Mouse (Mus musculus): Measurements from ENCODE around the gene Psme3. TPM values are rescaled to one million over a fixed set of nuclear protein-coding genes. Genes with fewer than 3 reads are reported as not detected.
"Not testable (repeated sequence)": the region's sequence is repeated elsewhere in the genome, so short reads cannot be mapped to it uniquely, and the experiment has no call there.

Psme3 gene
- polyA plus RNA-seq, 2 experiments: 123 to 135 TPM

DNA sequence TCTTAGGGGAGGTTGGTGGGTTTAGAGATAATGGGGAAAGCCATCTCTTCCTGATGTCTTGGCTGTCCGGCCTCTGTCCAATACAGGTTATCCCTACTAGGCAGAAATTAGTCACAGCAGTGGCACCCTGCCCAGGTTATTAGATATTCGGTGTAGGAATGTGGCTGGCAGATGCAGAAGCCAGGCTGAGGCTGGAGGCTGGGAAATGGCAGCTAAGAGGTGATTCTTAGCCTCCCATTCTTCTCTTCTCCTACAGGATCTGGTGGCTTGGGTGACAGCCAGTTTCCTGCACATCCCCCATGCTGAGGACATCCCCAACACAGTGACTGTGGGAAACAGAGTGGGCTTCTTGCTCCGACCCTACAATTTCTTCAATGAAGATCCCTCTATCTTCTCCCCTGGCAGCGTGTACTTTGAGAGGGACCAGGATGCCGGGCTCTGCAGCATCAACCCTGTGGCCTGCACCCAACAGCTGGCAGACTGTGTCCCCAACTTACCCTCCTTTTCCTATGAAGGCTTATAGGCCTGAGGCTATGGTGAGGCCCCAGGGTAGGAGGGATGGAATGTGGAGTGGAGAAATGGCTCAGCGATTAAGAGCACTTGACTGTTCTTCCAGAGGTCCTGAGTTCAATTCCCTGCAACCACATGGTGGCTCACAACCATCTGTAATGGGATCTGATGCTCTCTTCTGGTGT, 13.1 kb downstream of the Psme3 start:
- Histone ChIP-seq H3K9me3 (ENCODE audit: control insufficient read depth, low read length) (no peaks in the 10 kb centered on the region), H3K36me3 (replicated peaks; ENCODE audit: control insufficient read depth, insufficient read depth, low read depth) (peaks cover 17% of the 10 kb centered on the region), H3K4me1 (replicated peaks; ENCODE audit: control insufficient read depth in 2 of 2, insufficient read depth in 2 of 2, low read length in 1 of 2) (no peaks in the 10 kb centered on the region), H3K27me3 (ENCODE audit: control insufficient read depth, insufficient read depth, low read length) (no peaks in the 10 kb centered on the region), H3K4me2 (ENCODE audit: low read depth) (no peak overlapping the region), H3K9ac (replicated peaks) (no peak overlapping the region), H3K27ac (no peak overlapping the region), H3K4me3 (ENCODE audit: insufficient read depth in 1 of 2, low read depth in 2 of 2, low read length in 2 of 2) (no peak overlapping the region)
- DNase-seq (ENCODE audit: low read depth in 3 of 3, low spot score in 3 of 3) (no peak), ATAC-seq (ENCODE audit: insufficient read depth) (no peak)
- TF ChIP-seq EP300 (IDR thresholded peaks at IDR 0.05; ENCODE audit: low read depth) (no peak), CTCF (IDR thresholded peaks at IDR 0.05; ENCODE audit: low read depth) (no peak)
- 84% methylated on average over 6 of the region's 6 CpGs for WGBS (ENCODE audit: insufficient replicate concordance)

DNA sequence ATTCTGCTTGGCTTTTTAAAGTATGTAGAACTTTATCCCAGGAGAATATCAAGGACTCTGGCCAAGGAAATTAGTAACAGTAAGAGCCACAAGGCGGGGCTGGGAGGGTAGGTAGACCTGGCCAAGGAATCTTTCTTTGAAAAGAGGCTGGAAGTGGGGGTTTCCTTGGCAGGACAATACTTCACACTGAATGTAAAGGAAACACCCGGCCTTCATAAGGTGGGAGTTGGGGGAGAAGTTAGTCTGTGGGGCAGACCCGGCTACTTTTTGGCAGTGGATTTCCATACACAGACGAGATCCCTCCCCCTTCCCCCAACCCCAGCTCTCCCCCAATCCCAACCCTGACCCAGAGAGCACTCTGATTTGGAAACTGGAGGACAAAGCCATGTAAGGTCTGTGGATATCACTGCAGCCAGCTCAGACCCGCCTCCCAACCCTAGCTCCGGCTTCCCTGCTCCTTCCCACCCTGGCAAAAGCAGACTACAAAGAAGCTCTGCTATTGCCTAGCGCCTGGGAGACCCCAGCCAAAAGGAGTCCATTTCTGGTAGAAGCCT, 14.4 kb downstream of the Psme3 start, which contains the start of gene Aoc3:
Gene Aoc3, plus strand, starts transcription at position 235 of the 554 bp plus-strand sequence.
- H3K27me3 ChIP-seq (ENCODE audit: control insufficient read depth, insufficient read depth, low read length): no peaks in the 10 kb centered on the region
- 64% methylated on average over 7 of the region's 7 CpGs for WGBS (ENCODE audit: insufficient replicate concordance)
- no peak within 1 kb of the TSS for H3K27ac ChIP-seq
- no peak within 1 kb of the TSS for H3K9ac ChIP-seq (replicated peaks)
- DNase-seq (ENCODE audit: low read depth in 3 of 3, low spot score in 3 of 3) (no peak), ATAC-seq (ENCODE audit: insufficient read depth) (no peak)
- no peaks in the 10 kb centered on the region for H3K9me3 ChIP-seq (ENCODE audit: control insufficient read depth, low read length)
- no peaks in the 10 kb centered on the region for H3K4me1 ChIP-seq (replicated peaks; ENCODE audit: control insufficient read depth in 2 of 2, insufficient read depth in 2 of 2, low read length in 1 of 2)
- peaks cover 4% of the 10 kb centered on the region for H3K36me3 ChIP-seq (replicated peaks; ENCODE audit: control insufficient read depth, insufficient read depth, low read depth)
- H3K4me3 ChIP-seq (ENCODE audit: insufficient read depth in 1 of 2, low read depth in 2 of 2, low read length in 2 of 2): no peak within 1 kb of the TSS
- TF ChIP-seq EP300 (IDR thresholded peaks at IDR 0.05; ENCODE audit: low read depth) (no peak), CTCF (IDR thresholded peaks at IDR 0.05; ENCODE audit: low read depth) (no peak)
- no peak within 1 kb of the TSS for H3K4me2 ChIP-seq (ENCODE audit: low read depth)

DNA sequence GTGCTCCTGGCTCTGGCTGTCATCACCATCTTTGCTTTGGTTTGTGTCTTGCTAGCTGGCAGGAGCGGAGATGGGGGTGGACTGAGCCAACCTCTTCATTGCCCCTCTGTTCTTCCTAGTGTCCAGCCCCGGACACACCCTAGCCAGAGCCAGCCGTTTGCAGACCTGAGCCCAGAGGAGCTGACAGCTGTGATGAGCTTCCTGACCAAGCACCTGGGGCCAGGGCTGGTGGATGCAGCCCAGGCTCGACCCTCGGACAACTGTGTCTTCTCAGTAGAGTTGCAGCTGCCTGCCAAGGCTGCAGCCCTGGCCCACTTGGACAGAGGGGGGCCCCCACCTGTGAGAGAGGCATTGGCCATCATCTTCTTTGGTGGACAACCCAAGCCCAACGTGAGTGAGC, 14.9 kb downstream of the Psme3 start:
- not testable (repeated sequence) for H3K4me2 ChIP-seq (ENCODE audit: low read depth); H3K36me3 ChIP-seq (replicated peaks; ENCODE audit: control insufficient read depth, insufficient read depth, low read depth); H3K9me3 ChIP-seq (ENCODE audit: control insufficient read depth, low read length); H3K4me3 ChIP-seq (ENCODE audit: insufficient read depth in 1 of 2, low read depth in 2 of 2, low read length in 2 of 2); H3K4me1 ChIP-seq (replicated peaks; ENCODE audit: control insufficient read depth in 2 of 2, insufficient read depth in 2 of 2, low read length in 1 of 2); H3K9ac ChIP-seq (replicated peaks); H3K27me3 ChIP-seq (ENCODE audit: control insufficient read depth, insufficient read depth, low read length); DNase-seq (ENCODE audit: low read depth in 3 of 3, low spot score in 3 of 3); ATAC-seq (ENCODE audit: insufficient read depth); H3K27ac ChIP-seq
- WGBS (ENCODE audit: insufficient replicate concordance): 72% methylated on average over 6 of the region's 6 CpGs

GRCm38 (mm10) chr11:101332537-101332936, 16.5 kb downstream of the Psme3 start:
- peaks cover 0 to under 1% of the 10 kb centered on the region in 2 experiments; a peak in 2 of 4 replicates for H3K4me1 ChIP-seq (replicated peaks; ENCODE audit: control insufficient read depth in 2 of 2, insufficient read depth in 2 of 2, low read length in 1 of 2)

GRCm38 (mm10) chr11:101334023-101334422, 18.0 kb downstream of the Psme3 start:
- no peak overlapping the region for H3K4me3 ChIP-seq (ENCODE audit: insufficient read depth in 1 of 2, low read depth in 2 of 2, low read length in 2 of 2)
- no peak overlapping the region for H3K9ac ChIP-seq (replicated peaks)
- TF ChIP-seq CTCF (IDR thresholded peaks at IDR 0.05; ENCODE audit: low read depth): no peak
- no peak for TF ChIP-seq EP300 (IDR thresholded peaks at IDR 0.05; ENCODE audit: low read depth)
- 58% methylated on average over 10 of the region's 10 CpGs for WGBS (ENCODE audit: insufficient replicate concordance)
- H3K27ac ChIP-seq: no peak overlapping the region
- H3K4me2 ChIP-seq (ENCODE audit: low read depth): no peak overlapping the region
- no peaks in the 10 kb centered on the region for H3K9me3 ChIP-seq (ENCODE audit: control insufficient read depth, low read length)
- H3K36me3 ChIP-seq (replicated peaks; ENCODE audit: control insufficient read depth, insufficient read depth, low read depth): no peaks in the 10 kb centered on the region
- ATAC-seq (ENCODE audit: insufficient read depth) (no peak), DNase-seq (ENCODE audit: low read depth in 3 of 3, low spot score in 3 of 3) (no peak)
- H3K4me1 ChIP-seq (replicated peaks; ENCODE audit: control insufficient read depth in 2 of 2, insufficient read depth in 2 of 2, low read length in 1 of 2): peaks cover 3 to 12% of the 10 kb centered on the region in 2 experiments
- H3K27me3 ChIP-seq (ENCODE audit: control insufficient read depth, insufficient read depth, low read length): no peaks in the 10 kb centered on the region

More at GRCm38 (mm10) chr11:101332537-101332936, 16.5 kb downstream of the Psme3 start:
- Histone ChIP-seq H3K9me3 (ENCODE audit: control insufficient read depth, low read length) (no peaks in the 10 kb centered on the region), H3K27ac (no peak overlapping the region), H3K27me3 (ENCODE audit: control insufficient read depth, insufficient read depth, low read length) (no peaks in the 10 kb centered on the region), H3K4me3 (ENCODE audit: insufficient read depth in 1 of 2, low read depth in 2 of 2, low read length in 2 of 2) (no peak overlapping the region), H3K9ac (replicated peaks) (no peak overlapping the region), H3K4me2 (ENCODE audit: low read depth) (no peak overlapping the region), H3K36me3 (replicated peaks; ENCODE audit: control insufficient read depth, insufficient read depth, low read depth) (no peaks in the 10 kb centered on the region; the same call in 1 of the 2 replicates)
- WGBS (ENCODE audit: insufficient replicate concordance): 66% methylated on average over 3 of the region's 3 CpGs
- ATAC-seq (ENCODE audit: insufficient read depth) (no peak), DNase-seq (ENCODE audit: low read depth in 3 of 3, low spot score in 3 of 3) (no peak)
- TF ChIP-seq CTCF (IDR thresholded peaks at IDR 0.05; ENCODE audit: low read depth) (no peak), EP300 (IDR thresholded peaks at IDR 0.05; ENCODE audit: low read depth) (no peak)

All from liver, embryonic 14.5 days (tissue).